Mouse (Mus musculus) lung, adult 2 months (tissue): ENCODE measurements around the gene Pcdh9.

Experiments used
- CTCF ChIP-seq: fragments of 200-500 bp; IDR thresholded peaks from 2 replicates; pipeline ENCODE4 v1.5.1; 2011; ENCODE audit warnings: mild to moderate bottlenecking, low read length, control low read depth; ENCODE audit not compliant: insufficient read depth
- POLR2A ChIP-seq: fragments of 200-500 bp; IDR thresholded peaks from 2 replicates; pipeline ENCODE4 v1.6.1; 2011; ENCODE audit warnings: low read depth, mild to moderate bottlenecking, control low read depth, low read length, borderline replicate concordance; ENCODE audit errors: extremely low read depth

DNA sequence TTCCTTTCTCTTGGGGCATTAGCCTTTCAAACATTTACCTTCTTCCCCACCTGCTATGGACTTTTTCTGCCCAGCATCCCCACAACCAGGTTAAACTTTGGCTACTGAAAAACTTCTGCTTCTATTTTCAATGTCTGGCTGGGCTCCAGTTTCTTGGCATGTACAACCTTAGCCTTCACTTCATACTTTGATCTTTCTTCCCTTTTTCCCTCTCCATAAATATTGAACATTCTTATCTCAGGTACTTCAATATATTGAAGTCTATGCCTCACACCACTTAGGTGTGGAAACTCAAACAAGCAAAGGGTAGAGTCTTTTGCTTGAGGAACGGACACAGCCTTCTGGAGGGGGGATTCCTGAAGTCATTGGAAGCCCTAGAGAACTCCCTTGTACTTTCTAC, 16.4 kb upstream of the Pcdh9 start:
- TF ChIP-seq CTCF (no peak), POLR2A (no peak)
